Mouse (Mus musculus) heart, adult 10 weeks (tissue): ENCODE measurements around the gene Tmem190. TPM values are rescaled to one million over a fixed set of nuclear protein-coding genes. Genes with fewer than 3 reads are reported as not detected.

Experiments used
- polyA plus RNA-seq: library from polyadenylated mRNA; stranded (reverse); fragments of 350-450 nt; fragmentation: Illumina TruSeq; extraction: RNeasy Lipid Tissue Mini Kit (QIAGEN cat#74804); gene quantifications from one replicate; pipeline ENCODE4 v1.2.3, GENCODE M21; 2014; ENCODE audit warnings: low read depth, low replicate concordance

The Tmem190 gene
- not detected for polyA plus RNA-seq

DNA sequence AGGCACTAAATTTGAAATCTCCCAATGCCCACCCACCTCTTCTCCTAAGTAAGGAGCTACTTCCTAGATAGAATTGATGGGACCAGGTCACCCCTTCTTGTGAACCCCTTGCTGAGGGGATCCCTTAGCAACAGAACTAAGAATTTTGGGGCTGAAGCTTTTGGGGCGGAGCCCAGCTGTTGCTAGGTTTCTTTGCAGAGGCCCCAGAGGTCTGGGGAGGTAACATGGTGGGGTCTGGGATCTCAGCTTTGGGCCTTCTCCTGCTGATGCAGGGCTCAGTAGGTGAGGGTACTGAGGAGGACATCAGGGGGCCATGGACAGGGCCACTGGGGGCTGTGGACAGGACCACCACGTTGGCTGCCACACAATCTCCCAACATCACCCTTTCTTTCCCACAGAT lies at the start of gene Tmem190, which contains the start of gene Il11:
Gene Tmem190 (plus strand): TSS at position 179 of the 400 bp plus-strand sequence.
Gene Il11 (minus strand): TSS at position 101 of the 400 bp plus-strand sequence.

DNA sequence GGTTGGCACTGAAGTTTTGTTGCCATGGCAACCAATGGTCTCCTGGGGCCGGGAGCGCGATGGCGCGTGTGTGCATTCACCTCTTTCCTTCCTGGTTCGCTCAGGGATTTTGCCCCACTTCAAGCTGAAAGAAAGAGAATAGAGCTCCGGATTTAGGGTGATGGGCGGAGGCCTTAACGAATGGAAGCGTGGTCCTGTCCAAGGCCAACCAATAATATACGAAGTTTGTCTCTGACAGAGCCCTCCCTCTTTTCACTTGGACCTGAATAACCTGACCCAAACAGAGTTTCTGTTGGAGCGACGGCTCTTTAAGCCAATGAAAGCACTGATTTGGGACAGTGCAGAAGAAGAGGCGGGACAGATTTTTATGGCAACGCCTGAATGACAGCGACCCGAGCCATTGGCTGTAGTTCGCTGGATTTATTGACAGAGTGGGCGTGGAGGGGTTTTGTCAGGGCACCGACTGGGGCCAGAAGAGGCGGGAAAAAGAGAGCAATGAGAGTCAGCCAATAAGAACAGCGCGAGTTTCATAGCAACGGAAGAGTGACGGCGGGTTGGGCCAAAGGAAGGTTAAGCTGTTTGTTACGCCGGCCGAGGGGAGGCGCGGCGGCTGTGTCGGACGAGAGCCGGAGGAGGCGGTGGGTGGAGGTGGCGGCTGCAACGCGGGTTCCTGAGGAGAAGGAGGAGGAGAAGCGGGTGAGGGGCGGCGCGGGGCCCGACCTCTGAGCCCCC lies 43.0 kb upstream of the Tmem190 start, which contains the start of gene Kmt5c:
Gene Kmt5c (plus strand): TSS at position 572 of the 732 bp plus-strand sequence.

DNA sequence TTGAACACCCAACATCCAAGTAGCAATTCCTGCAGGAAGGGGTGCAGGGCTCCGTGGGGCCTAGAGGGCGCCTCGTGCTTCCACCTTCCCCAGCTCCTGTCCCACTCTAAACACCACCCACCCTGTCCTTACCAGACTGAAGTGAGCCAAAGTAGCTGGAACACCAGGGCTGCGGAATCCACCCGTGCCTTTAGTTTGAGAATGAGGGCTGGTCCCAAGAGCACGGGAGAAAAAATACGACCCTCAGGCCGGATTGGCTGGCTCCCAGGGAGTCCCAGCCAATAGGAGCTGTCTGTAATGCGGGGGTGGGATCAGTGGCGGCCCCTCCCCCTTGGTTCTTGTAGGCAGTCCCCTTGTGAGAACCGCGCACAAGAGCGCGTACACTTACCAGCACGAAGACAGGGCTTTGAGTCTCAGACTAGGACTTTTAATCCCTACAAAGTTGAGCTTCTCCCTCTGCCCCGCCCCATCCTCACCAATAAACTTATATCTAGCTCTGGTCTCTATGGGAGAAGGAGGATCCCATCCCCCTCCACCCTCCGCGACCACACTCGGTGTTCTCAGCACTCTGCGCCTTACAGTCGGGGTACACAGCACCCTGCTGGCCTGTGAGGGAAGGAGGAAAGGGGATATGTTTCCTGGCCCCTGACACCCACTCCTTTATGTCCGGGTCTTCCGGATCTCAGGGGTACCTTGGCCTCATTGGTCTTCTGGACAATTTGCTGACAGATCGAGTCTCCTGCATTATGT lies 29.7 kb upstream of the Tmem190 start, which contains the start of gene Cox6b2:
Gene Cox6b2 (minus strand): TSS at position 274 of the 750 bp plus-strand sequence.

DNA sequence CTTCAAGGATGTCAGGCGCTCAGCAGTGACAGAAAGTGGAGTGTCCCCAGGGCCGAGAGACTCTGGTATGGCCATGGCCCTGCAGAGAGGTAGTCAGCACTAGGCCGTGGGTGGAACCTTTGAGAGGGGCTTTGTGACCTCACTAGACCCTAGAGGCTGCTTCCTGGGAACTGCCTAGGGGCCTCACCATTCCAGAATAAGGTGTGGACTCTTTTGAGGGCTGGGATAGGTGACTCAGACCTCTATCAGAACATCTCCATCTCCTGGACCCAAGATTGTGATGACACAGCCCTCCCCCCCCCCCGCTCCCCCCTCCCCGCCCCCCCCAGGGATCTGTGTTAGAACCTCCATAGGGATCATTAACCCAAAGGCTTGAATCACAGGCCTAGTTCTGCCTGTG lies 11.5 kb upstream of the Tmem190 start, which contains the start of gene Fam71e2:
Gene Fam71e2 (minus strand): TSS at position 101 of the 400 bp plus-strand sequence.

DNA sequence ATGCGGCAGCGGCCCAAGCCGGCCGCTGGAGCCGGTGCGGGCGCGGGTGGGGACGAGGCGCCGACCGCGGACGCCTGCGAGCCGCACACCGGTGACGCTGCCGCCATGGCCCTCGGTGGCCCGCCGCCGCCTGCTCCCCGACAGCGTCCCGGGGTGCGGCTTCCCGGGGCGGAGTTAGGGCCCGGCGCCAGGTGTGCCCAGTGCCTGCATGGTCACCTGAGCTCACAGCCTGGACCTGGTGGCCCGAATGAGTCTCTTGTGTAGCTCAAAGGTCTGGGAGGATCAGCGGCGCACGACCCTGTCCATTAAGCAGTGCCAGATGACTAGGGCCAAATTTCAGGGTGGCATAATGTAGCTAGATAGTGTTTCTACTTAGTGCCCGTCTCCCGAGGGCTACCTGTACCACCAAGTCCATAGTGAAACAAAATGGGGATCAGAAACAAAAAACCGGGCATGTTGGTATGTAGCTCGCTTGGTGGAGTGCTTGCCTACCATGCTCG lies 6.7 kb downstream of the Tmem190 start, which contains the start of gene Tmem238:
Gene Tmem238 (minus strand): TSS at position 221 of the 500 bp plus-strand sequence.

GRCm38 (mm10) chr7:4792278-4793212 lies 9.8 kb downstream of the Tmem190 start, which contains the start of gene Rpl28:
Rpl28 (plus strand) TSS chr7:4792874.

GRCm38 (mm10) chr7:4812303-4813104 lies 29.8 kb downstream of the Tmem190 start, which contains the start of gene Ube2s:
Ube2s (minus strand) TSS chr7:4812590.

Other genes with a start within 250 kb of the Tmem190 start
- 0.97 TPM for gene Syt5, start 235.4 kb upstream of the Tmem190 start, polyA plus RNA-seq
- not detected for gene Ptprh, start 178.9 kb upstream of the Tmem190 start, polyA plus RNA-seq
- 7.5 TPM for gene Tmem86b, start 151.5 kb upstream of the Tmem190 start, polyA plus RNA-seq
- 64.9 TPM for gene Ppp6r1, start 123.9 kb upstream of the Tmem190 start, polyA plus RNA-seq
- gene Hspbp1, start 97.9 kb upstream of the Tmem190 start, polyA plus RNA-seq: 37.1 TPM
- gene Brsk1, start 92.3 kb upstream of the Tmem190 start, polyA plus RNA-seq: 2.1 TPM
- not detected for gene Tmem150b, start 57.7 kb upstream of the Tmem190 start, polyA plus RNA-seq
- 22.8 TPM for gene Kmt5c, start 42.8 kb upstream of the Tmem190 start, polyA plus RNA-seq
- gene Cox6b2, start 29.8 kb upstream of the Tmem190 start, polyA plus RNA-seq: 10.7 TPM
- gene Fam71e2, start 11.6 kb upstream of the Tmem190 start, polyA plus RNA-seq: not detected
- gene Il11, start 78 bp upstream of the Tmem190 start, polyA plus RNA-seq: not detected
- gene Tmem238, start 6.7 kb downstream of the Tmem190 start, polyA plus RNA-seq: 6.3 TPM
- gene Rpl28, start 9.9 kb downstream of the Tmem190 start, polyA plus RNA-seq: 392 TPM
- 101 TPM for gene Ube2s, start 29.7 kb downstream of the Tmem190 start, polyA plus RNA-seq
- gene Shisa7, start 61.8 kb downstream of the Tmem190 start, polyA plus RNA-seq: not detected
- gene Isoc2b, start 87.3 kb downstream of the Tmem190 start, polyA plus RNA-seq: 13.4 TPM
- 45.8 TPM for gene Isoc2a, start 94.2 kb downstream of the Tmem190 start, polyA plus RNA-seq
- not detected for gene Gm36210, start 123.6 kb downstream of the Tmem190 start, polyA plus RNA-seq
- 4.9 TPM for gene Zfp628, start 132.3 kb downstream of the Tmem190 start, polyA plus RNA-seq
- gene Nat14, start 139.1 kb downstream of the Tmem190 start, polyA plus RNA-seq: 4.8 TPM
- gene Ssc5d, start 142.8 kb downstream of the Tmem190 start, polyA plus RNA-seq: 4.7 TPM
- 56.6 TPM for gene Sbk2, start 181.5 kb downstream of the Tmem190 start, polyA plus RNA-seq
- 60.8 TPM for gene Sbk3, start 188.2 kb downstream of the Tmem190 start, polyA plus RNA-seq
- 25.1 TPM for gene Zfp579, start 213.2 kb downstream of the Tmem190 start, polyA plus RNA-seq
- gene Zfp524, start 231.5 kb downstream of the Tmem190 start, polyA plus RNA-seq: 14.0 TPM
- 17.3 TPM for gene Fiz1, start 231.8 kb downstream of the Tmem190 start, polyA plus RNA-seq
- not detected for gene Gm44973, start 232.6 kb downstream of the Tmem190 start, polyA plus RNA-seq
- 11.4 TPM for gene Zfp865, start 237.4 kb downstream of the Tmem190 start, polyA plus RNA-seq
- not detected for gene Ccdc106, start 237.6 kb downstream of the Tmem190 start, polyA plus RNA-seq